Mouse (Mus musculus): ENCODE data around the gene Ubap1l.

The Ubap1l gene

GRCm38 (mm10) chr9:65411326-65411725 lies 50.5 kb downstream of the Ubap1l start:
- DNase-seq (ENCODE audit: low read depth): no peak

GRCm38 (mm10) chr9:65417738-65418137 lies 56.9 kb downstream of the Ubap1l start:
- no peak for DNase-seq (ENCODE audit: low read depth)

GRCm38 (mm10) chr9:65419633-65420032 lies 58.8 kb downstream of the Ubap1l start:
- no peak for DNase-seq (ENCODE audit: low read depth)

- no peak for DNase-seq (ENCODE audit: low read depth)
These were observed 62.1 kb downstream of the Ubap1l start, which contains the start of gene Slc51b for GRCm38 (mm10) chr9:65422760-65423501. Slc51b (minus strand) TSS chr9:65422955.

GRCm38 (mm10) chr9:65424393-65424792 lies 63.6 kb downstream of the Ubap1l start:
- no peak for DNase-seq (ENCODE audit: low read depth)

GRCm38 (mm10) chr9:65427511-65427910 lies 66.7 kb downstream of the Ubap1l start:
- no peak for DNase-seq (ENCODE audit: low read depth)

- DNase-seq (ENCODE audit: low read depth): no peak
These were observed 67.2 kb downstream of the Ubap1l start for GRCm38 (mm10) chr9:65428003-65428402.

All from c-Kit-positive CD71-positive TER-119-negative erythroid progenitor cells, embryonic 14.5 days (primary cell).